Mouse (Mus musculus) cortical plate, adult 2 months (tissue): ENCODE results near the gene Tead4.

Experiments used
- CTCF ChIP-seq: fragments of 200-500 bp; IDR thresholded peaks from 2 replicates; pipeline ENCODE4 v1.5.1; 2011; ENCODE audit warnings: mild to moderate bottlenecking, control low read depth, low read length; ENCODE audit not compliant: insufficient read depth; ENCODE audit errors: extremely low read depth
- POLR2A ChIP-seq: fragments of 200-500 bp; IDR thresholded peaks from 2 replicates; pipeline ENCODE4 v1.6.1; 2011; ENCODE audit warnings: mild to moderate bottlenecking, low read length, control low read depth; ENCODE audit not compliant: insufficient read depth; ENCODE audit errors: extremely low read depth

- no peak for TF ChIP-seq POLR2A
- no peak for TF ChIP-seq CTCF
These were observed 119.4 kb downstream of the Tead4 start for GRCm38 (mm10) chr6:128181176-128181575.
